Mouse (Mus musculus) heart, postnatal 0 days (tissue): ENCODE data around the gene Il3ra. TPM values are rescaled to one million over a fixed set of nuclear protein-coding genes. Genes with fewer than 3 reads are reported as not detected.

ENCODE experiments used
- ATAC-seq: fragments of 200-750 bp; cut with Nextera tagmentation; 2 replicates; pipeline ENCODE4 v1.8.0; 2017; ENCODE audit warnings: low read depth, moderate number of reproducible peaks, moderate library complexity; ENCODE audit not compliant: insufficient read depth
- DNase-seq: peaks from one replicate; pipeline ENCODE4 v3.0.0-alpha.2; 2016; ENCODE audit warnings: low spot score
- H3K27ac ChIP-seq: fragments of 300-500 bp; sonication (generic); 2 replicates; pipeline ENCODE4 v1.5.1; 2014; ENCODE audit warnings: low read depth, mild to moderate bottlenecking
- H3K27me3 ChIP-seq: fragments of 300-500 bp; sonication (generic); 2 replicates; pipeline ENCODE4 v1.6.1; 2014; ENCODE audit warnings: low read length, mixed read lengths; ENCODE audit not compliant: control insufficient read depth, insufficient read depth
- H3K36me3 ChIP-seq: fragments of 300-500 bp; sonication (generic); replicated peaks from 2 replicates; pipeline ENCODE4 v1.6.1; 2014; ENCODE audit warnings: low read length, mixed read lengths; ENCODE audit not compliant: control insufficient read depth, insufficient read depth
- H3K4me1 ChIP-seq: fragments of 300-500 bp; sonication (generic); 2 replicates; pipeline ENCODE4 v1.6.1; 2014; ENCODE audit warnings: antibody characterized with exemption; ENCODE audit not compliant: control insufficient read depth, insufficient read depth
- H3K4me2 ChIP-seq: fragments of 300-500 bp; sonication (generic); 2 replicates; pipeline ENCODE4 v1.6.1; 2014; ENCODE audit warnings: low read depth, mild to moderate bottlenecking, low read length, moderate library complexity
- H3K4me3 ChIP-seq: fragments of 300-500 bp; sonication (generic); 2 replicates; pipeline ENCODE4 v1.5.1; 2014; ENCODE audit warnings: low read depth, low read length
- H3K9ac ChIP-seq: fragments of 300-500 bp; sonication (generic); replicated peaks from 2 replicates; pipeline ENCODE4 v1.6.1; 2014; ENCODE audit warnings: low read depth, low read length, mixed read lengths
- H3K9me3 ChIP-seq: fragments of 300-500 bp; sonication (generic); replicated peaks from 2 replicates; pipeline ENCODE4 v1.6.1; 2016; ENCODE audit warnings: low read length; ENCODE audit not compliant: control insufficient read depth
- CTCF ChIP-seq: IDR thresholded peaks from 2 replicates; pipeline ENCODE4 v1.5.1; 2016; ENCODE audit warnings: antibody characterized with exemption, control low read depth, low read depth
- EP300 ChIP-seq: IDR thresholded peaks from 2 replicates; pipeline ENCODE4 v1.6.1; 2016; ENCODE audit warnings: antibody characterized with exemption, low read depth
- WGBS: fragments of 180-500 bp; shearing (Covaris S2); extraction: QIAGEN DNeasy Blood & Tissue Kit; methylation state at CpG from one replicate; pipeline ENCODE4 v1.1.7; 2014; 5-methylcytosine and 5-hydroxymethylcytosine counted together
- polyA plus RNA-seq: library from polyadenylated mRNA; unstranded; fragments of >200 nt; fragmentation: Nextera tagmentation; extraction: Ambion mirVana; gene quantifications from 2 replicates; pipeline ENCODE4 v1.2.1, GENCODE M21; 2015
- total RNA-seq: library from RNA; depleted of rRNA; stranded (reverse); fragments of >200 nt; gene quantifications from 2 replicates; pipeline ENCODE4 v1.2.3, GENCODE M21; 2014; ENCODE audit warnings: low replicate concordance; rRNA removed

Gene Il3ra
- total RNA-seq, result 10.8 and 22.1 TPM in 2 replicates
- 4.1 and 4.5 TPM in 2 replicates for polyA plus RNA-seq

DNA sequence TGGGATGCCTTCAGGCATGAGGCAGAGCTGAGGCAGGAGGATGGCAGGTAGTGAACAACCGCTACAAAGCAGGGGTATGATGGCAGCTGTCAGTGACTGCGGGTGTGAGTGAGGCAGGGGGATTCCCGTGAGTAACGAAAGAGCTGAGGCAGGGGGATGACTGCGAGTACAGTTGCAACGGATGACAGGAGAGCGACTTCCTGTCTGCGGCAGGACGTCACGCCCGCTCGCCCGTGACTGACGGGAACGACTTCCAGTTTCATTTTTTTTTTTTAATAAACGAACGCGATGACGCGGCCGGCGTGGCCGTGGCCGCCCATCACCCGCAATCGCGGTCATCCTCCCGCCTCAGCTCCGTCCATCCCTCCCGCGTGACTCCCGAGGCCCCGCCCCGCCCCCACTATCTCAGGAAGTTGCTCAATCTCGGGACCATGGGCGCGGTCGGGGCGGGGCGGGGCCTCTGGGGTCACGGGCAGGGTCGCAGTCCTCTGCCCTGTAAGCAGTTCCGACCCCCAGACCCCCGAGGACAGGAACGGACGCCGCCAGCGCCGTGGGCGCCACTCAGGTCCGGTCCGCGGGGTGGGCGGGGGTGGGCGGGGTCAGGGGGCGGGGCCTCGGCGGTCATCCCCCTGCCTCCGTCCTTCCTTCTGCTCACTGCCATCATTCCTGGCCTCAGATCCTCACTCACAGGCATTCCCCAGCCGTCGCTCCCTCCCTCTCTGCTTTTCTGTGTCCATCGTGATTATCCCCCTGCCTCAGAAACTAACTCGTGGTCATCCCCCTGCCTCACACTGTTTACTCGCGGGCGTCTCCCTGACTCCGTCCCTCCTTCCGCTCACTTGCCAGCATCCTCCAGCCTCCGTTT is at the start of gene Il3ra:
Il3ra (plus strand) TSS at position 328 of the 865 bp plus-strand sequence.
- DNase-seq (peak; percentile 60), ATAC-seq (peak; percentile 52)
- Histone ChIP-seq H3K4me1 (no peaks in the 10 kb centered on the region), H3K4me2 (peak within 1 kb of the TSS; percentile 86), H3K9me3 (peaks cover 38% of the 10 kb centered on the region), H3K27ac (peak within 1 kb of the TSS; percentile 84), H3K4me3 (peak within 1 kb of the TSS; percentile 68), H3K9ac (peak within 1 kb of the TSS; percentile 55), H3K27me3 (no peaks in the 10 kb centered on the region), H3K36me3 (0 out of 2 replicates have a peak, but pooled peaks cover 4% of the 10 kb centered on the region)
- 4% methylated on average over 55 of the region's 69 CpGs for WGBS
- TF ChIP-seq CTCF, result no peak
- no peak for TF ChIP-seq EP300

DNA sequence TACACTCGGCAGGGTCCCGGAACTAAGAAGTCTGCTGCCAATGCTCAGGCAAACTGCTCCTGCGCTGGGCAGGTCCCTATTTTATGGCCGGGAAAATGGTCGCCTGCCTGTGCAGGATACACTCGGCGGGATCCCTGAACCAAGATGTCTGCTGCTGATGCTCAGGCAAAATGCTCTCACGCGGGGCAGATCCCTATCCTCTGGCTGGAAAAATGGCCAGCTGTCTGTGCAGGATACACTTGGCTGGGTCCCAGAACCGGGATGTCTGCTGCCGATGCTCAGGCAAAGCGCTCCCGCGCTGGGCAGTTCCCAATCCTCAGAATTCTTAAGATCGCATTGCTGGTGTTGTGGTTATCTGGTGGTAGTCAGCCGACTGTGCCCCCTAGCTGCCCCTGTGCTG is 37.1 kb upstream of the Il3ra start:
- Histone ChIP-seq H3K27ac (no peak overlapping the region), H3K27me3 (no peaks in the 10 kb centered on the region), H3K9ac (no peak overlapping the region), H3K4me1 (no peaks in the 10 kb centered on the region), H3K4me2 (0 out of 2 replicates have a peak overlapping the region, but pooled peaks have one; percentile 4), H3K9me3 (no peaks in the 10 kb centered on the region), H3K36me3 (no peaks in the 10 kb centered on the region), H3K4me3 (no peak overlapping the region)
- WGBS, result 37% methylated on average over 16 of the region's 16 CpGs
- ATAC-seq (no peak), DNase-seq (no peak)
- no peak for TF ChIP-seq CTCF
- TF ChIP-seq EP300, result no peak

DNA sequence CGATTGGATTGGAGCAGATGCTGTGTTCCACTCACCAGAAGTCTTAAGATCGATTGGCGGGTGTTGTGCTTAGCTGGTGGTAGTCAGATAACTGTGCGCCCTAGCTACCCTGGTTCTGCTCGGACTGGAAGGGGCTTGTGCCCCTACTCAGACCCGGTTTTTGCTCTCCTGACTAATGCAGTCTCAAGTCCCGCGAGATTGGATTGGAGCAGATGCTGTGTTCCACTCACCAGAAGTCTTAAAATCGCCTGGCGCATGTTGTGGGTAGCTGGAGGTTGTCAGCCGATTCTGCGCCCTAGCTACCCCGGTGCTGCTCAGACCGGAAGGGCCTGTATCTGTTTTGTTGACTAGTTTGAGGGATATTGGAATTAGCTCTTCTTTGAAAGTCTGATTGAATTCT is 36.7 kb upstream of the Il3ra start:
- ATAC-seq, result no peak
- TF ChIP-seq CTCF (no peak), EP300 (no peak)
- H3K4me3 ChIP-seq, result no peak overlapping the region
- WGBS, result 41% methylated on average over 14 of the region's 14 CpGs
- no peaks in the 10 kb centered on the region for H3K36me3 ChIP-seq
- no peaks in the 10 kb centered on the region for H3K9me3 ChIP-seq
- H3K27me3 ChIP-seq, result no peaks in the 10 kb centered on the region
- no peak overlapping the region for H3K4me2 ChIP-seq
- no peak for DNase-seq
- H3K27ac ChIP-seq, result no peak overlapping the region
- no peaks in the 10 kb centered on the region for H3K4me1 ChIP-seq
- no peak overlapping the region for H3K9ac ChIP-seq

DNA sequence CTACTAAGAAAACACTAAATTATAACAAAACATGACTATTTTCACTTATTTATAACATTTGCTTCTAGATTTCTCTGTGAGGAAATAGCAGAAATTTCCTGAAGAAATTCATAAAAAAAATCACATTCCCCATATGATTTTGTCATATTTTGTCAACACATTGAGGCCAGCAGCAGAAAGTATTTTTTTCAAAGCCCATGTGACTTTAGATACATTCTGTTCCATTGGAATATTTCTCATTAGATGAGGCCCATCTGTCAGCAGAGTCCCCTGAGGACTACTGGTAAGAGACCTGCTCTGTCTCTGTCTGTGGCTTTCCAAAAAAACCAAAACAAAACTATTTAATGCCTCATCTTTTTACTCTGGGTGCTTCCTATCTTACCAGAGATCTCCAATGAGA is 23.5 kb upstream of the Il3ra start, which contains the start of gene Olfr31:
Olfr31 (plus strand) TSS at position 301 of the 400 bp plus-strand sequence.
- no peak within 1 kb of the TSS for H3K4me3 ChIP-seq
- no peaks in the 10 kb centered on the region for H3K4me1 ChIP-seq
- TF ChIP-seq CTCF, result no peak
- H3K27ac ChIP-seq, result no peak within 1 kb of the TSS
- ATAC-seq, result no peak
- no peak for DNase-seq
- H3K9me3 ChIP-seq, result no peaks in the 10 kb centered on the region
- no peaks in the 10 kb centered on the region for H3K36me3 ChIP-seq
- H3K9ac ChIP-seq, result no peak within 1 kb of the TSS
- H3K4me2 ChIP-seq, result no peak within 1 kb of the TSS
- H3K27me3 ChIP-seq, result no peaks in the 10 kb centered on the region

DNA sequence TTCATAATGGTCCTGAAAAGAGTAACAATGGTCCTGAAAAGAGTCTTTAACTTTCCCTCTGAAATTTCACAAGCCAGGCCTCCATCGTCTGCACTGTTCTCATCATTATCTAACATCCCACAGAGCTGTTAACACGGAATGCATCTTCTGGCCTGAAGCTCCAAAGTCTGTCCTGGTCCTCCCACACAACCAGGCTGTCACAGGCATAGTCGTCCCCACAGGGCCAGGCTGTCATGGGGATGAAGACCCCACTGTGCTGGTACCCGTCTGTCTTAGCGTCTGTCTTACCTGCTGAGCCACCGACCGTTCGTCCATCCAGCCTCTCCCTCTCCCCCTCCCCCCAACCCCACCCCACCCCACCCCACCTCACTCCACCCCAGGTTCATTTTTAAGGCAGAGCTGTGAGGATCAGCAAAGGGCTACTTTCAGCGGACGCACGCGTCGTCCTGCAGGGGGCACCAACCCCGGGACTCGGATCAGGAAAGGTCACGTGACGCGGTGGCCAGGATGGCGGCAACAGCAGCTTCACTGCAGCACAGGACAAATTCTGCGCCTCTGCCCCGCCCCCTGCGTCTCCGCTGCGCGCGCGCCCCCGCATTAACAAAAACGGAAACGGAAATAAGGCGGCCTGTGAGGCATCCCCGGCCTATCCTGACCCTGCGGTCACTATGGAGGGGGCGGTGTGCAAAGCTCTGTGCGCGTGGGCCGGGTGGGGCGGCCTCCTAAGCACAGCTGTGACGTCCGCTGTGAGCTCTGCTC is 783 bp upstream of the Il3ra start:
- no peaks in the 10 kb centered on the region for H3K4me1 ChIP-seq
- 8% methylated on average over 38 of the region's 40 CpGs for WGBS
- ATAC-seq (peak; percentile 83), DNase-seq (peak; percentile 93)
- peaks cover 29% of the 10 kb centered on the region for H3K9me3 ChIP-seq
- 0 out of 2 replicates have a peak, but pooled peaks cover 4% of the 10 kb centered on the region for H3K36me3 ChIP-seq
- H3K9ac ChIP-seq, result peak overlapping the region; percentile 55; the same call in 1 of the 2 replicates
- peak overlapping the region; percentile 86 for H3K4me2 ChIP-seq
- peak overlapping the region; percentile 68 for H3K4me3 ChIP-seq
- H3K27me3 ChIP-seq, result no peaks in the 10 kb centered on the region
- peak overlapping the region; percentile 84 for H3K27ac ChIP-seq
- TF ChIP-seq CTCF (peak; percentile 64), EP300 (0 out of 2 replicates have a peak, but pooled peaks have one; percentile 13)
